Mouse (Mus musculus): ENCODE results near the gene 2200002J24Rik.

2200002J24Rik gene

DNA sequence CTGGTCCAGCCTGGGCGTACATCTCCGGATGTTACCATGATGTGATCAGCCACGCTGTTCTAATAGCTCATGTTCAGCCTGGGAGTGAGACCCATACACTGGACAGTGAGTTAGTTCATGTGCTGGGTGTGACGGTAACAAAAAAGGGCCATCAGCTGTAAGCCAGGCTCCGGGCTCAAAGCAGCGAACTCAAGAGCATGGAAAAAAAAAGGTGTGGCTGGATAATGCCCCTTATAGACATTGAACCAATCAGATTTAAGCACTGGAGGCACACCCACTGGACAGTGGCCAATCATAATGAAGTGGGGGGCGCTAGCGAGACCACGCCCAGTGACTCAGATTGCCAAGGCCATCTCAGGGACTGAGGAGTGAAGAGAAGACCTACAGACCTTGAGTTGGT lies at the start of gene 2200002J24Rik:
2200002J24Rik (plus strand) TSS at position 338 of the 400 bp plus-strand sequence.
- DNase-seq = no peak

DNA sequence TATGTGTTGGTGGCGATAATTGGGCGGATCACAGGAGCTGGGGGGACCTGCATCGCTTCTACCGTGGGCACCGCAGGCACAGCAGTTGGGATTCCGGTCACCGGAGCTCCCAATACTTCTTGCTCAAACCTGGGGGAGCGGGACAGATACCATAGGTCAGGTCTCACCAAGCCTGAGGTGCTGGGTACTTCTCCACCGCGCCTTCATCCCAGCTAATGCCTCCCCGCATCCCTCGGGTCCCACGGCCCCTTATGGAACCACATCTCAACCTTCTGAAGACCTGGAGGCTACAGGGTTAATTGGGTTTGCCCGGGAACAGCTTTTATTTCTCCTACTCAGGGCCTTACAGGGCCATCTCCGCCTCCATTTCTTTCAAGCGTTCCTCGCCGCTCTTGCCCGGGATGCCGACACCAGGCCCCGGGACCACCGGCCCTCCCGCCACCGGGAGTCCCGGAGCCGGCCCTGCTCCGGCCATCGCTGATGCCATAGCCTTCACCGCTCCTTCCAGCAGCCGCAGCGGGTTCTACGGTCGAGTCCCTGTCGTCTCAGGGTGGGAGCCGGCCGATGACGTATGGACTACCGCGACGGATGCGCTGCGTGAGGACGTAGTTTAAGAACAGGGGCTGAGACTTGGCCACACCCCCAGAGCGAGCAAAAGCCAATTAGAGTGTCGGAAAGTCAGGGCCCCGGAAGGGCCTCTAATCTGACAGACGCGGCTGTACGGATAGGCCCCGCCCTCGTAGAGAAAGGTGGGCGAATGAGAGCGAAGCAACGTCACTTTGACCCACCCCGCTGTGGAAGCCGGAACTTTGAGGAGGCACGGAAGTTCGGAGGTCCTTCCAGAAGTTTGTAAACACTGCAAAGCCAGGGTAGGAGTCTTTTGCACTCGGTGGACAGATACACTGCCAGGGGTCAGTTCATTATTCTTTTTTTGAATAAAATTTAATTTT lies 48.9 kb upstream of the 2200002J24Rik start, which contains the start of gene Rbm42:
Rbm42 (minus strand) TSS at position 727 of the 950 bp plus-strand sequence.
- peak; percentile 97 for DNase-seq

DNA sequence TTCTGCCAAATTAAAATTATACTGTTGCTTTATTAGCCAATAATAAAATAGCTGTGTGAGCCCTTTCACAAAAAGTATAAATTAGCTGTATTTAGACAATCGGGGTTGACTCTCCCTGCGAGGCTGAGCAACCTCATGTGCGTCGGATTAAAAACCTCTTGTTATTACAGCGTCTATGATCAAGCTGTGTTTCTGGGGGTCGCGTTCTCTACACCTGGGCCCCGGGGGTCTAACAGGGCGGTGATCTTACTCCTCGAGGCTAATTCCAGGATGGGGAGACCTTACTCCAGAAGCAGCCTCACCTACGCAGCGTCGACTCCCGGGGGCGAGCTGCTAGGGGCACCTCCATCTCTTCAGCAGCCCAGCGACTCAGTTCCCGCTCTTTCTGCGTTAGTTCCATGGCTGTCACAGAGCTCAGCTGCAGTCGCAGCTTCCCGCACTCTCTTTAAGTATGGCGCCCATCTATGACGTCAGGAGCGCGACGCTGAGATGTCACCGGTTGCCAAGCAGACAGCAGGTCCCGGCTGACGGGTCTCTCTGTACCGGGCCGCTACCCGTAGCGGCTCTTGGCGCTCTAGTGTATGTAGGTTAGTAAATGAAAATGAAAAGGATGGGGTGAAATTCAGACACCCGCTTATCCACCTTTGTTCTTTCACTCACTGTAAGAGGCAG lies 34.1 kb upstream of the 2200002J24Rik start, which contains the start of gene Haus5:
Haus5 (minus strand) TSS at position 466 of the 672 bp plus-strand sequence.
- DNase-seq = peak; percentile 92

DNA sequence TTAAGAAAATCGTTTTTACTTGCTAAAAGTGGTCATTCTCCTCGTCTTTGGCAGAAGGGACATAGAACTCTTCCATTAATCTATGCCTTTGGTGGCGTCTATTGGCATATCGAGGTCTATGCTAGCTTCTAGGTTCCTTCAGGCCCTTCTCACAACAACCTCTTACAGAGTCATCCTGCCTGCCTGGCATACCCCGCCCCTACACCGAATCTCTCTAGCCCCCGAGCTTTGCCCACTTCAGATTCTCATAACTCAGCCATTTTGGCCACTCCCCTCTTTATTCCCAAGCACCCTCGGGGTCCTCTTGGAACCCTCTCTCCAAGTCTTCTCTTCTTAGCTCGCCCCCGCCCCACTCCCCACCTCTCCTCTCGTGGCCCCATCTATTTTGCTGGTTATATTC lies 33.4 kb upstream of the 2200002J24Rik start:
- DNase-seq = peak; percentile 10

DNA sequence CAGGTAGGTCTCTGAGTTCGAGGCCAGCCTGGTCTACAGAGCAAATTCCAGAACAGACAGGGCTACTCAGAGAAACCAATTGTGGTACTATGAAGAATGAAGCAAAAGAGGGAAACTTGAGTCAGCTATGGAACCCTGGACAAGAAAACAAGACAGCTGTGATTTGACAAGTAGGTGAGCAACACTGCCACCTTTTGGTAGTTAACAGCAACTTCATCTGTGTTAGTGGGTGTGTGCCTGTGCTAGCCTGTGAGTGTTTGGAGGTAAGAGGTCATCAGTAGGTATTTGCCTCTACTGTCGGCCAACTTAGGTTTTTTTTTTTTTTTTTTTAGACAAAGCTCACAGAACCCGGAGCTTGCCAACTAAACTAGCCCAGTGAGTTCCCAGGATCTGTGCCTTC lies 29.5 kb upstream of the 2200002J24Rik start:
- DNase-seq = no peak

DNA sequence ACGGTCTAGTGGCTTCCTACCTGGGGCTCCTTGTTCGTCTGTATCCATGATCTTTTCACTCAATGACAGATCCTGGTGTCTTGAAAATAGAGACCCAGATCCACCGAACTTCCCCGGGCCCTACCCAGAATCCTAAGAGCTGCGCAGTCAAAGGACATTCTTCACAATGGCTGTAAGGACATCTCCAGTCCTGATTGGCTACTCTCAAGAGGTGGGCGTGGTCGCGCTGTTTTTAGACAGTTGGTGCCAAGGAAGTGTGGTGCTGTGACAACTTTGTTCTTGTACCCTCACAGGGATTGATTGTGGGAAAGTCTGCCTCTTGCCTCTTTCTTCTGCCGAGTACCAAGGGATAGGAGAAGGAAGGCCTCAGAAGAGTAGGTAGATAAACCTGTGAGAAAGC lies 27.2 kb upstream of the 2200002J24Rik start, which contains the start of gene Pmis2:
Pmis2 (minus strand) TSS at position 126 of the 400 bp plus-strand sequence.
- DNase-seq = no peak

DNA sequence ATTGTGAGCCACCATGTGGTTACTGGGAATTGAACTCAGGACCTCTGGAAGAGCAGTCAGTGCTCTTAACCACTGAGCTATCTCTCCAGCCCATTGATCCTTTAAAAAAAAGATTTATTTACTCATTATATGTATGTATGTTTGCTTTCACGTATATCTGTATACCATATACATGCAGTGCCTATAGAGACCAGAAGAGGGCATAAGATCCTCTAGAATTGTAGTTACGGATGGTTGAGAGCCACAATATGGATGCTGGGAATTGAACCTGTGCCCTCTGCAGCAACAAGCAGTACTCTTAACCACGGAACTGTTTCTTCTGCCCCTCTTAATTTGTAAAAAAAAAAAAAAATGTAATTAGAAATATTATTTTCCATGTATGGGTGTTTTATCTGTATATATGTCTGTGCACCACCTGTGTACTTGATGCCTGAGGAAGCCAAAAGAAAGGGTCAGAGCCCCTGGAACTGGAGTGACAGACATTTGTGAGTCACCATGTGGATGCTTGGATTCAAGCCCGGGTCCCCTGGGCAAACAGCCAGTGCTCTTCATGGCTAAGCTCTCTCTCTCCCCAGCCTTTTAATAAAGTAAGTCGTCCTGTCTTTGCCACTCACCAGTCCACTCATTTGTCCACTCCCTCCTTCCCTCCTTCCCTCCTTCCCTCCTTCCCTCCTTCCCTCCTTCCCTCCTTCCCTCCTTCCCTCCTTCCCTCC lies 20.3 kb upstream of the 2200002J24Rik start:
- DNase-seq = no peak

DNA sequence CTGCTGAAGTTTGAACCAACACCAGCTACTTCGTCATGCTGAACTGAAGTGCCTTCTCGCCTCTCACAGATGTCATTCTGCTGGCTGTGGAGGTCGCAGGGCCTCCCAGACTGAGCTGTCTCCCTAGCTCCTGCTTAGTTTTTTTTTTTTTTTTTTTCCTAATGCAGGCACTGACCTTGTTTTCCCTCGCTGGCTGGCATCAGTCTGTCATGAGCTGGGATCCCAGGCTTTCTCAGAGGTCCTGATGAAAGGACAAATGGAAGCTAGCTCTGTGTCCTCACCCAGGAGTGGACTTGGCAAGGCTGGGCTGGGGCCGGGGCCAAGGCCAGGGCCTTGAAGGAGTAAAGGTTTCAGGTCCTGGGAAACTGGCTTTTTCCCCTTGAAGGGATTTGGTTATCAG lies 16.8 kb upstream of the 2200002J24Rik start:
- DNase-seq = no peak

DNA sequence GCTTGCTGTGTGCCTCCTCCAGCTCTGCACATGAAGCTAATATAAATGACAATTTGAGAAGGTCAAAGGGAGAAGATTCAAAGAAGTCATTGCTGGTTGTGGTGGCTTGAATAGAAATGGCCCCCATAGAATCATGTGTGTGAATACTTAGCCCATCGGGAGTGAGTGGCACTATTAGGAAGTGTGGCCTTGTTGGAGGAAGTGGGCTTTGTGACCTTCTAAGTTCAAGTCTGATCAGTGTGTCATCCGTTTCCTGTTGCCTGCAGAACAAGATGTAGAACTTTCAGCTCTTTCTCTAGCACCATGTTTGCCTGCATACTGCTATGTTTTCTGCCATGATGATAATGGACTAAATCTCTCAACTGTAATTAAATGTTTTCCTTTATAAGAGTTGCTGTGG lies 15.3 kb upstream of the 2200002J24Rik start:
- no peak for DNase-seq

DNA sequence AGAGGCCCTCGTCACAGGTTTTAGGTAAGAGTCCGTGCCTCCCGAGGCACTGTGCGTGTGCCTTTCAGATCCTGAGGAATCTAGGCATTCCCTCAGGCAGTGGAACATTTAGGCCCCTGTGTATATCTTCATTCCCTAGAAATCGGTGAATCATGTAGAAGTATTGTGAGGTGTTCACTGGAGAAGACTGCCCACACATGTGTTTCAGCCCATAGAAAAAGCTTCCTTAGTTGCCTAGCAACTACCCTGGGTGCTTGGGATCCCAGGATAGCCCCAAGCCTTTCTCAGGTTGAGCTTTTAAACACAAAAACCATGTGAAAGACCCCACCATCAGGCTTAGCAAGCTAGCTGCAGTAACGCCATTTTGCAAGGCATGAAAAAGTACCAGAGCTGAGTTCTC lies 10.4 kb upstream of the 2200002J24Rik start:
- no peak for DNase-seq

DNA sequence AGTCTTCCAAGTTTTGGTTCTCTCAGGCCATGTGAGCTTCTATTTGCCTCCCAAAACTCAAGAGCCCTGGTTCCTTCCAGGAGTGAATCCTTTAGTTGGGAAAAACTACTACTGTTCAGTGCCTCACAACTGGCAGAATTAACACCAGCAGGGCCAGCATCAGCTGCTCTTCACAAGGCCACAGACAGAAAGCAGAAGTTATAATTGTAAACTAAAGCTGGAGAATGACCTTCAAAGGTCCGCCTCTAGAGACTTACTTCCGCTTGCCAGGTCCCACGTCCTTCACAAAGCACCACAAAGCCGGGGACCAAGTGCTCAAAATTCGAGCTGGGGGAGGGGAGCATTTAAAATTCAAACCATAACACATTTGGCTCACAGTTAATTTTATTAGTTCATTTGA lies 625 bp upstream of the 2200002J24Rik start:
- no peak for DNase-seq

DNA sequence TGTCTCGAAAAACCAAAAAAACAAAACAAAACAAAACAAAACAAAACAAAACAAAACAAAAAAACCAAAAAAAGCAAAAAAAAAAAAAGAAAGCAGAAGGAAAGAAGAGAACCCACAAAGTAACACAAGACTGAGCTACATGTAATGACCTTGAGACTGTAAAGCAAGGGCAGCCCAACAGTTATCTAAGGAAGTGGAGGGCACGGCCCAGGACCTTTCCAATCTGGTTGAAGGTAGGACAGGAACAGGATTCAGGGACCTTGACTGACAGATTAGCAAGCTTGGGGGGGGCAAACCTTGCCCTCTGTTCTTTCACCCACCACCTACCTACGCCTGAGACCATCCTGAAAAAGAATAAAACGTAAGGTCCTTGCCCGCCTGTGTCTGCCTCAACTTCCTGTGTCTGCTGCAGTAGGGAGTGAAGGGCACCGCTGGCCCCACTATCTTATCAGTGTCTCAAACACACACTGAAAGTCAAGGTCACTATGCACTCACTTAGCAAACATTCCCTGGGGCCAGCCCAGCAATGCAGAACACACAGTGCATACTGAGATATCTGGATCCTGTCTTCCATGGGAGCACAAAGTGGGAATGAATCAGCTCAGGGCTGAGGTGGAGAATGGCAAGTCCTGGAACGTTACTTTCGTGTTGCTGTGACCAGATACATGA lies 7.6 kb downstream of the 2200002J24Rik start:
- DNase-seq = no peak

DNA sequence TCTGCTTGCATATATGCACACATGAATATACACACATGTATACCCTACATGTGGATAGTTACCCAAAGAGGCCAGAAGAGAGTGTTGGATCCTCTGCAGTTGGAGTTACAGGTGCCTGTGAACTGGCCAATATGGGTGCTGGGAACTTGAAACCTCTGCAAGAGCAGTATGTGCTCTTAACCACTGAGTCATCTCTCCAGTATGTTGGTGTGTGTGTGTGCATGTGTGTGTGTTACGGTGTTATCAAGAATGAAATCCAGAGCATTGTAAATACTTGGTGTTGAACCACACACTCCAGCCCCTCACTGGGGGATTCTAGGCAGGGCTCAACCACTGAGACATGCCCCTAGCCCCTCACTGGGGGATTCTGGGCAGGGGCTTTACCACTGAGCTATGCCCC lies 8.7 kb downstream of the 2200002J24Rik start:
- DNase-seq = no peak

DNA sequence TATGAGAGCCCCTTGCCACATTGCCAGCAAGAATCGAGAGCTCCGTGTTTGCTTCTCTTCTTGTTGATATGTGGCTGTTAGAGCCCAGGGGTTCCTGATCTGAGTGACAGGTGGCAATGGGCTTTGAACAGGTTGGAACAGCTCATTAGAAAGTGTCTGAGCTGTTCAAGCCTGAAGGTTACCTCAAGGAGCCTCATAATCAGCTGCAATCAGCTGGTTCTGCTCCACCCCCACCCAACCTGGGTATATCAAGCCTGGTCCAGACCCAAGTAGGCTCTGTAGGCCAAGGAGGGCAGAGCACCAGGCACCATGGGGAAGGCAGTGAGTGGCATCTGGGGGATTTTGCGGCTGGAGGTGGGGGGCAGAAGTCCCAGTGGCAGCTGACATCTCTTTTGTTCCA lies 13.2 kb downstream of the 2200002J24Rik start, which contains the start of gene Atp4a:
Atp4a (plus strand) TSS at position 268 of the 400 bp plus-strand sequence.
- DNase-seq = no peak

DNA sequence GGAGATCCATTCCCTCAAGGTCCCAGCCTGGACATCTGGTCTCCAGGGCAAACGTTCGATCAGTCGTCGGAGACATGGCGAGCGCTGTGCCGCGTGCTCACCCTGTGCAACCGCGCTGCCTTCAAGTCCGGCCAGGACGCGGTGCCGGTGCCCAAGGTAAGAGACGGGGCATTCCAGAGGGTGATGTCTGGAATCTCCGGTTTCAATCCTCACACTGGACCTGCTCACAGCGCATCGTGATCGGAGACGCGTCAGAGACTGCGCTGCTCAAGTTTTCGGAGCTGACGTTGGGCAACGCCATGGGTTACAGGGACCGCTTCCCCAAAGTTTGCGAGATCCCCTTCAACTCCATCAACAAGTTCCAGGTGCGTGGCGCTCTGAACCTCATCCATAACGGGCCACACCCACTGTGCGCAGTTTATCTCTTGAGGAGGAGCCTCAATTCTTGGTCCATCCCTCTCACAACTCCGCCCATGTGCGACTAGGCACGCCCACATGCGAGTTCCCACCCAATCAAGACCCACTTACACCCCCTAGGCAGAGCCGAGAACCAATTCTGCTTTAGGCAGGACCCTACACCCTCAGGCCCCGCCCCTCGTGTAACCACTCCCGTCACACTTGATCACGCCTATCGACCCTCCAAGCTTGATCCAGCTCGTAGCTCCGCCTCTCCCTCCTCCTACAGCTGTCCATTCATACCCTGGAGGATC lies 18.4 kb downstream of the 2200002J24Rik start:
- peak; percentile 48 for DNase-seq

DNA sequence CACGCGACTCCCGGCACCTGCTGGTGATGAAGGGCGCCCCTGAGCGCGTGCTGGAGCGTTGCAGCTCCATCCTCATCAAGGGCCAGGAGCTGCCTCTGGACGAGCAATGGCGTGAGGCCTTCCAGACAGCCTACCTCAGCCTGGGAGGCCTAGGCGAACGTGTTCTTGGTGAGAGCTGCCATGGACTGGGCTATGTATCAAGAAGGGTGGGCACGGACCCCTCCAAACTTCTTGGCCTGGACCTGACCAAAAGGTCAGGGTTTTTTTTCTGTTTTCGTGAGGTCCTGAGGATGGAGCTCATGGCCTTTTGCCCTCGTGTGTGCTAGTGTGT lies 19.0 kb downstream of the 2200002J24Rik start:
- DNase-seq = no peak

DNA sequence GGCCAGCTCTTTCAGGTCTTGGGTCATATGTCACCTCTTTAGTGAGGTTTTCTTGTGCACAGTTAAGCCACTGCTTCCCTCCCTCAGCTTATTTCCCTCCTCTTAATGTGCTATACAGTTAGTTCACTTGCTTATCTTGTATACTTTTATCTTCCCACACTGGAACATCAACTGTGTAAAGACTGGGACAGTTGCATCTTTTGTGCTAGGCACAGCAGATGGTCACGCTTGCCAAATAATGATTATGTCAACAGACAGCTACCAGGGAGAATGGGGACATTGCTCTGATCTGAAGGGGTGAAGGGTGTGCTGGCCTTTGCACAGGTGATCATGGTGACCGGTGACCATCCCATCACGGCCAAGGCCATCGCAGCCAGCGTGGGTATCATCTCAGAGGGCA lies 20.9 kb downstream of the 2200002J24Rik start:
- no peak for DNase-seq

DNA sequence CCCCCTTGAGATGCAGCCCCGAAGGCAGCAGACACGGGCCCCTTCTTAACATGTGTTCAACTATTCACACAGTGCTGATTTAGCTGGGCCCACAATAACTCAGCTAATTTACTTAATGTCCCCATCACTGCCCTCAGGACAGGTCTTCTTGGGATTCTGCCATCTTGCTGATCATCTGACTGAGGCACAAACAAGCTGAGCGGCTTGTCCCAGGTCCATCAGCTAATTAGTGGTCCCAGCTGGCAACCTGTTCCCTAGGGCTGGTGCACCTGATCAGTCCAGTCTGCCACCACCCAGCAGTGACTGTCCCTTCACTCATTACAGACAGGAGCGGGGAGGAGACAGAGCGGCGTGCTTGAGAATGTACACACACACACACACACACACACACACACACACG lies 22.6 kb downstream of the 2200002J24Rik start:
- no peak for DNase-seq

DNA sequence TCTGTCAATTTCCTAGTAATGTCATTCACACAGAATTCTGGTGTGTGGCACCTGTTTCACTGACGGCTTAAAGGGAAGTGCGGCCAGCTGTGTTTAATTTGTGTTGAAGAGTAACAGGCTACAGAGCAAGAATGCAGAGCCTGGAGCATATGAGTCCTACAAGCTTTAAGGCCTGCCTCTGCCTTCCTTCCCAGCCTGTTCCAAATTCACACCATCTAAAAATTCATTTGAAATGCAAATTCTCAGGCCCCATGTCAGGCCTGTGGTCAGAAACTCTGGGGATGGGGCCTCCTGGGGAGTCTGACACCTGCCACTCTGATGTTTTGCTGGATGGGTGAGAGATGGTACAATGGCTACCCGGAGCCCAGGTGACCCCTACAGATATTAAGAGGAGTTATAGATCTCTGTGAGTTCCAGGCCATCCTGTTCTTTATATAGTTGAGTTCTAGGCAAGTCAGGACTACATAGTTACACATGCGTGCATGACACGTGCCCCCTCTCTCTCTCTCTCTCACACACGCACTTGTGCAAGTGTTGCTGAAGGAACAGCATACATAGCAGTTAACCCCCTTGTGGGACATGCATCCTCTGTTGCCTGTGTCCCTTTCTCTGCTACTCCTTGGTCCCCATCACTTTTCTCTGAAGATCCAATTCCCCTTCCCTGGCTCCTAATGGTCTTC lies 24.7 kb downstream of the 2200002J24Rik start:
- no peak for DNase-seq

DNA sequence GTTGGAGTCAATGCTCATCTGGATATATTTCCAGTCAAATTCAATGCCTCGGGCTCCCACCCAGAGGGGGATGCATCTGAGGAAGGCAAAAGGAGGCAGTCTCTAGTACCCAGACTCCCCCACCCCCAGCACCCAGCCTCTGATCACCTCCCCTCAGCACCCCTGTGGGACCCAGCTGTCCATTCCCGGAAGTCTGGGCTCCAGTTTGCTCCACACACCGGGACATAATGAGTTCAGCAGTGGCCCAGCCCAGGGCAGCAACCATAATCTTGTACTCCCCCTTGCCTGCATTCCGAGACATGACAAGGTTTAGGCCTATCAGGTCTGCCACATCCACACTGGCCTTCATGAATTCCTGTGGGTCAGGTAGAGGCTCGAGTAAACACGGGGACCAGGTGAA lies 29.5 kb downstream of the 2200002J24Rik start:
- DNase-seq = no peak

DNA sequence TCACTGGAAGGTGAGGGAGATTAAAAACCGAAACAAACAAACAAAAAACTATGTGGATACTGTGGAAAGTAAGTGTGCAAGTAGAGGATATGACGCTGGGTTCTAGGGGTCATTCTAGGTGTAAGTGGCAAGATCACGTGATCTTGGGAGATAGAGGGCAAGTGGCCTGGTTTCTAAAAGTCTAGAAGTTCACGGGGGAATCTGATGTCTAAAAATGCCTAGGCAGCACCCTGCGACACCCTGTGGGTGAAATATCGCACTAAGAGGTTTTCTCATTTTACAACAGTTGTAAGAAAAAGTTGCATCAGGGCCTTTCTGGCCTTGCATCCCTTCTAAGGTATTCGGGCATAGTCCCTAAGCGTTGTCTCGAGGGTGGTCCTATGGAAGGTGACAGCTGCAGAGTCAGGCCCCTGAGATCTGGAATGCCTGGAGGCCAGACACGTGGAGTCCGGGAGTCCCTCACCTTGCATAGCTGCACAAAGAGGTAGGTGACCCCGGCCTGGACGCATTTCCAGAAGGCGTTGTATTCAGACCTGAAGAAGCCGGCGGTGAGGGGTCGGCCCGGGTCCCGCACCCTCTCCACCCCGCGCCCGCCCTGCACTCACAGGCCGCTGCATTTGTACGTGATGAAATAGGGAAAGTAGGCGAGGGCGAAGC lies 30.1 kb downstream of the 2200002J24Rik start:
- DNase-seq = no peak
